In genomic region chr4:138044841-138045500, GRCm38 (mm10) we compare ENCODE assay signal across 21 mouse cellular contexts. TPM values are rescaled to one million over a fixed set of nuclear protein-coding genes. Genes with fewer than 3 reads are reported as not detected.
DNase-seq lines count a peak whose midpoint lies in the region; ATAC-seq and TF ChIP-seq lines count a peak whose summit lies in the region.
"Had no signal": no experiment of that assay in that cellular context is flagged by ENCODE, and none has a peak within 500 bp of the region (broad histone marks: within the 10 kb centered on the region; RNA-seq: fewer than 3 reads in every experiment).

No protein-coding gene starts in this region.

- H3K4me1 ChIP-seq in intestine, postnatal 0 days (replicated peaks; ENCODE audit: control insufficient read depth, insufficient read depth, low read length), result no peaks in the 10 kb centered on the region
- no peaks in the 10 kb centered on the region for H3K4me1 ChIP-seq in intestine, embryonic 15.5 days (replicated peaks)
- peaks cover 12% of the 10 kb centered on the region; the same call in 1 of the 2 replicates for H3K4me1 ChIP-seq in kidney, adult 2 months (ENCODE audit: control insufficient read depth, insufficient read depth, low read length)
- H3K4me1 ChIP-seq: limb, embryonic 15.5 days had no signal

- no peak overlapping the region for H3K4me3 ChIP-seq in intestine, postnatal 0 days (ENCODE audit: low read depth, low read length)
- no peak overlapping the region for H3K4me3 ChIP-seq in intestine, embryonic 15.5 days (replicated peaks)
- H3K4me3 ChIP-seq in kidney, adult 2 months (ENCODE audit: insufficient read depth, low read depth, low read length), result no peak overlapping the region
- H3K4me3 ChIP-seq: embryonic facial prominence, embryonic 15.5 days; heart, embryonic 10.5 days; limb, embryonic 15.5 days; midbrain, embryonic 15.5 days; myocyte; neural tube, embryonic 13.5 days had no signal

- no peak for TF ChIP-seq POLR2A in kidney, adult 2 months (IDR thresholded peaks at IDR 0.05; ENCODE audit: low read depth, low read length)

- no peak for ATAC-seq in intestine, postnatal 0 days
- no peak for ATAC-seq in intestine, embryonic 15.5 days
- ATAC-seq: activated CD4-positive, CD25-positive, alpha-beta regulatory T cell, adult 4 months; forebrain, embryonic 14.5 days; inflammation-experienced regulatory T-cells, adult 6 months; midbrain, embryonic 15.5 days had no signal

- H3K9ac ChIP-seq in intestine, postnatal 0 days (ENCODE audit: low read depth, low read length), result no peak overlapping the region
- no peak overlapping the region for H3K9ac ChIP-seq in intestine, embryonic 15.5 days
- H3K9ac ChIP-seq: embryonic facial prominence, embryonic 15.5 days; hindbrain, embryonic 14.5 days; limb, embryonic 15.5 days; midbrain, embryonic 15.5 days; neural tube, embryonic 13.5 days had no signal

- peak; percentile 31 for DNase-seq in adrenal gland, postnatal 25 days
- DNase-seq in kidney, adult 2 months, result peak; percentile 91
- DNase-seq in kidney, postnatal 14 days, result peak; percentile 76
- DNase-seq in cerebellum, adult 9-10 months, result no peak
- no peak for DNase-seq in embryo, embryonic 10.5 days (ENCODE audit: low spot score)
- DNase-seq: cerebellum, adult 8-10 months; heart, postnatal 4 days; left cerebral cortex, postnatal 4 days; lung, postnatal 4 days had no signal

- H3K27ac ChIP-seq in intestine, postnatal 0 days (ENCODE audit: low read depth, low read length), result peak overlapping the region; percentile 21; the same call in 1 of the 2 replicates
- H3K27ac ChIP-seq in intestine, embryonic 15.5 days, result no peak overlapping the region
- peak overlapping the region; percentile 90 for H3K27ac ChIP-seq in kidney, adult 2 months (ENCODE audit: insufficient read depth, low read depth, low read length)
- H3K27ac ChIP-seq: embryonic facial prominence, embryonic 15.5 days; heart, embryonic 10.5 days; hindbrain, embryonic 14.5 days; limb, embryonic 15.5 days; midbrain, embryonic 15.5 days; neural tube, embryonic 13.5 days had no signal

- H3K27me3 ChIP-seq in intestine, postnatal 0 days (replicated peaks; ENCODE audit: control insufficient read depth, insufficient read depth, low read length), result no peaks in the 10 kb centered on the region
- H3K27me3 ChIP-seq in intestine, embryonic 15.5 days (replicated peaks), result no peaks in the 10 kb centered on the region
- H3K27me3 ChIP-seq in kidney, adult 2 months (replicated peaks; ENCODE audit: control insufficient read depth, insufficient read depth, low read length), result no peaks in the 10 kb centered on the region
- H3K27me3 ChIP-seq: embryonic facial prominence, embryonic 15.5 days; limb, embryonic 15.5 days; midbrain, embryonic 15.5 days; neural tube, embryonic 13.5 days had no signal

- 92% methylated on average over 16 of the region's 16 CpGs for WGBS in intestine, postnatal 0 days
- WGBS in intestine, embryonic 15.5 days, result 96% methylated on average over 16 of the region's 16 CpGs
- 67% methylated on average over 16 of the region's 16 CpGs for WGBS in kidney, adult 2 months

- peaks cover 24% of the 10 kb centered on the region for H3K36me3 ChIP-seq in intestine, postnatal 0 days (ENCODE audit: control insufficient read depth, insufficient read depth)
- H3K36me3 ChIP-seq in intestine, embryonic 15.5 days, result peaks cover 13% of the 10 kb centered on the region
- H3K36me3 ChIP-seq in kidney, adult 2 months (ENCODE audit: control insufficient read depth, insufficient read depth, low read length), result no peaks in the 10 kb centered on the region; the same call in 1 of the 2 replicates
- H3K36me3 ChIP-seq: midbrain, embryonic 15.5 days had no signal

- no peaks in the 10 kb centered on the region for H3K9me3 ChIP-seq in intestine, postnatal 0 days (ENCODE audit: control insufficient read depth)
- H3K9me3 ChIP-seq in intestine, embryonic 15.5 days, result no peaks in the 10 kb centered on the region
- H3K9me3 ChIP-seq: embryonic facial prominence, embryonic 15.5 days; heart, embryonic 10.5 days; limb, embryonic 15.5 days; midbrain, embryonic 15.5 days; neural tube, embryonic 13.5 days had no signal

- no peak for TF ChIP-seq CTCF in intestine, postnatal 0 days (IDR thresholded peaks at IDR 0.05; ENCODE audit: low read depth)
- TF ChIP-seq CTCF in kidney, adult 2 months (conservative IDR thresholded peaks at IDR 0.05; ENCODE audit: insufficient read depth, insufficient read length, low read depth, low read length), result no peak

- H3K4me2 ChIP-seq in intestine, postnatal 0 days (replicated peaks; ENCODE audit: low read depth), result no peak overlapping the region
- H3K4me2 ChIP-seq in intestine, embryonic 15.5 days (replicated peaks), result no peak overlapping the region
- H3K4me2 ChIP-seq: embryonic facial prominence, embryonic 15.5 days; hindbrain, embryonic 14.5 days; limb, embryonic 15.5 days; midbrain, embryonic 15.5 days; neural tube, embryonic 13.5 days had no signal

RNA-seq across cellular contexts. Expression of gene Eif4g3, which starts 52.1 kb away (rescaled TPM):
- 11.9 and 12.5 TPM in 2 replicates for polyA plus RNA-seq in intestine, postnatal 0 days (2015; fragmentation: Nextera tagmentation; extraction: Ambion mirVana)
- 24.2 and 25.1 TPM in 2 replicates for polyA plus RNA-seq in intestine, embryonic 15.5 days (2015; fragmentation: Nextera tagmentation; extraction: Ambion mirVana)
- total RNA-seq in adrenal gland, postnatal 25 days (2021), result 153 and 166 TPM in 2 replicates
- polyA plus RNA-seq in kidney, adult 2 months (2012; rRNA removed), result 53.5 and 54.0 TPM in 2 replicates

Comparison
In these comparisons a context has a peak if more than half of its experiments do, and no peak if none do; other contexts are left out.
1. DNase-seq: peak in adrenal gland, postnatal 25 days (single experiment), kidney, adult 2 months (single experiment) and kidney, postnatal 14 days (single experiment); none in cerebellum, adult 9-10 months (single experiment) and embryo, embryonic 10.5 days (single experiment).